Comparison of ENCODE assay signal across 26 mouse cellular contexts in the genomic region with DNA sequence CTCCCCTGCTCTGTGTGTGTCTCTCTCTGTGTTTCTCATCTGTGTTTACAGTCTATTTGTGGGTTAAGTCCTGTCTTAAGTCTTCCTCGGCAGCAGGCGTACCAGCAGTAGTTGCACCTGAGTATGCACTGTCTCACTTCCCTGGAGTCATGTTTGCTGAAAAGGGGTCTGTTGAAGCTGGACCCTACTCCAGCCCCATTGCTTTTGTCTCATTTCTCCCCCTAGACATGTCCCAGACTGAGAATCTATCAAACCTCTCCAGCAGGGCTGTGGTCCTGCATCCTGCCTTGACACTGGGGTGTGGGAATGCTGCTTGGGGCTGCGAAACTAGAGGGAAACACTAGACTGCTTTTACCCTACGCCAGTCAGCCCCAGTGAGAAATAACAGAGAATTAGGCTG. TPM values are rescaled to one million over a fixed set of nuclear protein-coding genes. Genes with fewer than 3 reads are reported as not detected.
A peak's percentile ranks its signal among the peaks of the same experiment; 100 is the strongest.
DNase-seq lines count a peak whose midpoint lies in the region; ATAC-seq and TF ChIP-seq lines count a peak whose summit lies in the region.
"Had no signal": no experiment of that assay in that cellular context is flagged by ENCODE, and none has a peak within 500 bp of the region (broad histone marks: within the 10 kb centered on the region; RNA-seq: fewer than 3 reads in every experiment).

No protein-coding gene starts in this region.

- H3K4me1 ChIP-seq in heart, embryonic 15.5 days (replicated peaks), result peaks cover 8% of the 10 kb centered on the region
- H3K4me1 ChIP-seq in intestine, embryonic 14.5 days (replicated peaks; ENCODE audit: control insufficient read depth, insufficient read depth, low read length), result no peaks in the 10 kb centered on the region
- no peaks in the 10 kb centered on the region for H3K4me1 ChIP-seq in intestine, postnatal 0 days (replicated peaks; ENCODE audit: control insufficient read depth, insufficient read depth, low read length)

- H3K9me3 ChIP-seq in heart, embryonic 15.5 days (replicated peaks), result no peaks in the 10 kb centered on the region
- H3K9me3 ChIP-seq in intestine, embryonic 14.5 days (ENCODE audit: control insufficient read depth, low read length), result no peaks in the 10 kb centered on the region
- no peaks in the 10 kb centered on the region for H3K9me3 ChIP-seq in intestine, postnatal 0 days (ENCODE audit: control insufficient read depth)
- H3K9me3 ChIP-seq: forebrain, embryonic 10.5 days; forebrain, embryonic 13.5 days; G1E; kidney, embryonic 15.5 days had no signal

- ATAC-seq in heart, embryonic 15.5 days (replicated peaks; ENCODE audit: insufficient number of reproducible peaks, insufficient read depth, low FRiP score, low read depth), result no peak
- ATAC-seq in intestine, embryonic 14.5 days (replicated peaks; ENCODE audit: low FRiP score, low TSS enrichment, low read depth), result no peak
- no peak for ATAC-seq in intestine, postnatal 0 days
- ATAC-seq: forebrain, embryonic 13.5 days; forebrain, postnatal 0 days; hindbrain, postnatal 0 days; inflammation-experienced regulatory T-cells, adult 6 months; Patski had no signal

- 76% methylated on average over 4 of the region's 4 CpGs for WGBS in heart, embryonic 15.5 days
- WGBS in intestine, embryonic 14.5 days, result 74% methylated on average over 4 of the region's 4 CpGs
- 71% methylated on average over 4 of the region's 4 CpGs for WGBS in intestine, postnatal 0 days

- no peak overlapping the region for H3K4me3 ChIP-seq in heart, embryonic 15.5 days
- no peak overlapping the region for H3K4me3 ChIP-seq in intestine, embryonic 14.5 days (ENCODE audit: low read depth, low read length)
- no peak overlapping the region for H3K4me3 ChIP-seq in intestine, postnatal 0 days (ENCODE audit: low read depth, low read length)
- H3K4me3 ChIP-seq: forebrain, embryonic 10.5 days; forebrain, embryonic 13.5 days; kidney, embryonic 15.5 days had no signal

- no peak overlapping the region for H3K9ac ChIP-seq in heart, embryonic 15.5 days
- no peak overlapping the region for H3K9ac ChIP-seq in intestine, embryonic 14.5 days (ENCODE audit: low read length)
- no peak overlapping the region for H3K9ac ChIP-seq in intestine, postnatal 0 days (ENCODE audit: low read depth, low read length)
- H3K9ac ChIP-seq: forebrain, embryonic 13.5 days; forebrain, postnatal 0 days; hindbrain, embryonic 14.5 days; kidney, embryonic 15.5 days had no signal

- peak; percentile 83 for DNase-seq in heart, adult 11 months
- no peak for DNase-seq in heart, postnatal 14 days
- DNase-seq in heart, postnatal 4 days, result no peak
- DNase-seq in intestine, embryonic 14.5 days (ENCODE audit: low spot score), result peak; percentile 45
- DNase-seq: adrenal gland, postnatal 10 days; adrenal gland, postnatal 36 days; B cell, adult 2 months; cerebellum, adult 18-20 months; cerebellum, adult 9-10 months; cerebellum, postnatal 14 days; forebrain, postnatal 0 days; gastrocnemius, postnatal 10 days; gastrocnemius, postnatal 36 days; kidney, adult 11 months; kidney, adult 8-10 months had no signal

- no peaks in the 10 kb centered on the region for H3K27me3 ChIP-seq in heart, embryonic 15.5 days
- no peaks in the 10 kb centered on the region for H3K27me3 ChIP-seq in intestine, embryonic 14.5 days (replicated peaks; ENCODE audit: control insufficient read depth, insufficient read depth, low read length)
- no peaks in the 10 kb centered on the region for H3K27me3 ChIP-seq in intestine, postnatal 0 days (replicated peaks; ENCODE audit: control insufficient read depth, insufficient read depth, low read length)
- H3K27me3 ChIP-seq: CH12.LX; forebrain, embryonic 13.5 days; kidney, embryonic 15.5 days; Patski had no signal

- no peaks in the 10 kb centered on the region for H3K36me3 ChIP-seq in heart, embryonic 15.5 days
- H3K36me3 ChIP-seq in intestine, embryonic 14.5 days (ENCODE audit: control insufficient read depth, insufficient read depth, low read length), result no peaks in the 10 kb centered on the region
- no peaks in the 10 kb centered on the region for H3K36me3 ChIP-seq in intestine, postnatal 0 days (ENCODE audit: control insufficient read depth, insufficient read depth)
- H3K36me3 ChIP-seq: forebrain, embryonic 10.5 days; G1E; kidney, embryonic 15.5 days had no signal

- no peak for TF ChIP-seq CTCF in intestine, postnatal 0 days (IDR thresholded peaks at IDR 0.05; ENCODE audit: low read depth)

- intact Hi-C loops in heart, postnatal 14 days (cut with DNase I), result loop anchor here (10.0 kb wide), 1 partner anchor 499 kb away; no protein-coding TSS in a partner anchor

- H3K4me2 ChIP-seq in heart, embryonic 15.5 days, result no peak overlapping the region
- H3K4me2 ChIP-seq in intestine, embryonic 14.5 days (ENCODE audit: low read length), result no peak overlapping the region
- H3K4me2 ChIP-seq in intestine, postnatal 0 days (replicated peaks; ENCODE audit: low read depth), result no peak overlapping the region
- H3K4me2 ChIP-seq: forebrain, embryonic 13.5 days; hindbrain, embryonic 14.5 days; kidney, embryonic 15.5 days had no signal

- peak overlapping the region; percentile 21 for H3K27ac ChIP-seq in heart, embryonic 15.5 days
- H3K27ac ChIP-seq in intestine, embryonic 14.5 days (ENCODE audit: low read depth), result no peak overlapping the region
- H3K27ac ChIP-seq in intestine, postnatal 0 days (ENCODE audit: low read depth, low read length), result no peak overlapping the region
- H3K27ac ChIP-seq: forebrain, embryonic 10.5 days; forebrain, embryonic 13.5 days; hindbrain, embryonic 14.5 days; hindbrain, postnatal 0 days; kidney, embryonic 15.5 days had no signal

RNA-seq across cellular contexts. Expression of a gene that starts 25.5 kb away (rescaled TPM):
- 100 to 1,000 TPM; 183 to 189 TPM for total RNA-seq in heart, postnatal 14 days (2021)
- polyA plus RNA-seq in heart, embryonic 15.5 days (2015; fragmentation: Nextera tagmentation; extraction: Ambion mirVana), result 120 and 150 TPM in 2 replicates
- total RNA-seq in heart, postnatal 4 days (2021), result 100 to 1,000 TPM; 134 to 148 TPM
- 14.6 TPM in 2 replicates for polyA plus RNA-seq in intestine, embryonic 14.5 days (2014; fragmentation: Nextera tagmentation; extraction: Ambion mirVana)
- 6.3 and 6.9 TPM in 2 replicates for polyA plus RNA-seq in intestine, postnatal 0 days (2015; fragmentation: Nextera tagmentation; extraction: Ambion mirVana)

RNA-seq across cellular contexts. Expression of a gene that starts 25.8 kb away (rescaled TPM):
- 1 to 10 TPM; 4.8 to 5.2 TPM for total RNA-seq in heart, postnatal 14 days (2021)
- polyA plus RNA-seq in heart, embryonic 15.5 days (2015; fragmentation: Nextera tagmentation; extraction: Ambion mirVana), result 14.8 and 18.6 TPM in 2 replicates
- 10 to 100 TPM in 1 of 2 experiments, 1 to 10 TPM in 1; 8.0 to 11.9 TPM for total RNA-seq in heart, postnatal 4 days (2021)
- 35.1 and 36.7 TPM in 2 replicates for polyA plus RNA-seq in intestine, embryonic 14.5 days (2014; fragmentation: Nextera tagmentation; extraction: Ambion mirVana)
- 18.6 and 18.9 TPM in 2 replicates for polyA plus RNA-seq in intestine, postnatal 0 days (2015; fragmentation: Nextera tagmentation; extraction: Ambion mirVana)

Comparison
In these comparisons a context has a peak if more than half of its experiments do, and no peak if none do; other contexts are left out.
1. DNase-seq: peak in heart, adult 11 months (single experiment) and intestine, embryonic 14.5 days (single experiment); none in heart, postnatal 14 days (0 of 2) and heart, postnatal 4 days (single experiment).